Comparison of ENCODE assay signal across 8 mouse cellular contexts in the genomic region with DNA sequence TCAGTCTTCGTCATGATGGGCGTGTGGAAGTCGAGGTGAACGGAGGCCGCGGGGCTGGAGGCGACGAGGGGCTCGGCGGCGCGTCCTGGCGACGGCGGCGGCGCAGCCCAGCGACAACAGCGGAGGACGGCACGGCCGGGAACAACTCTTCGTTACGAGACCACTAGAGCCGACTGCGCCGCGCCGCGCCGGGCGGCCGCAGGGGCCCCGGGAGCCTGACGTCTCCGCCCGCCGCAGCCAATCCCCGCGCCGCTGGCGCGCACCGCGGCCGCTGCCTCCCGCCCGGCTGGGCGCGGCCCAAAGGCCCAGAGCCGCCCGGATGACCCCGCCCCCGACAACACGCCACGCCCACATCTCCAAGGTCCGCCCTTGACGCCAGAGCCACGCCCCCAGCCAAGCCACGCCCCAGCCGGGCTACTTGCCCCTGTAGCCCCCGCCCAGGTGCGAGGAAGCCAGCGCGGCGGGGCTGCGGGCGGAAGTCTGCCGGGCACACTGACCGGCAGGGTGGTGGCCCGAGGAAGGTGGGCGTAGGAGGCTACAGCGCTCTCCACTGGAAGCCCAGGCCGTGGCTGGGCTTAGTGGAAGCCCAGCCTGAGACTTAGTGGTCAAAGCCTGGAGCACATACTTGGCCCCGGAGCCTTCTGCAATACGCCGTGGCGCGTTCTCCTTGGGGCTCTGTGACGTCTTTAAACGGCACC. TPM values are rescaled to one million over a fixed set of nuclear protein-coding genes. Genes with fewer than 3 reads are reported as not detected.
DNase-seq lines count a peak whose midpoint lies in the region; ATAC-seq and TF ChIP-seq lines count a peak whose summit lies in the region.

A gene (minus strand): TSS at position 302 of the 698 bp plus-strand sequence.

- H3K27me3 ChIP-seq in G1E (ENCODE audit: insufficient read depth, low read length), result no peaks in the 10 kb centered on the region
- no peaks in the 10 kb centered on the region for H3K27me3 ChIP-seq in forebrain, postnatal 0 days (ENCODE audit: insufficient read depth, low read length)
- H3K27me3 ChIP-seq in lung, embryonic 15.5 days, result no peaks in the 10 kb centered on the region

- peak within 1 kb of the TSS; percentile 82 for H3K9ac ChIP-seq in forebrain, postnatal 0 days
- H3K9ac ChIP-seq in lung, embryonic 15.5 days, result peak within 1 kb of the TSS; percentile 74

- TF ChIP-seq CTCF in G1E (IDR thresholded peaks at IDR 0.05; ENCODE audit: low read depth, low read length), result no peak
- TF ChIP-seq CTCF in forebrain, postnatal 0 days (IDR thresholded peaks at IDR 0.05; ENCODE audit: low read depth), result peak; percentile 24; the same call in 1 of the 2 replicates

- peaks cover 17% of the 10 kb centered on the region for H3K36me3 ChIP-seq in G1E (replicated peaks)
- no peaks in the 10 kb centered on the region for H3K36me3 ChIP-seq in forebrain, postnatal 0 days (ENCODE audit: insufficient read depth)
- H3K36me3 ChIP-seq in lung, embryonic 15.5 days, result no peaks in the 10 kb centered on the region

- peaks cover 3% of the 10 kb centered on the region; the same call in 1 of the 2 replicates for H3K9me3 ChIP-seq in G1E (replicated peaks)
- no peaks in the 10 kb centered on the region for H3K9me3 ChIP-seq in forebrain, postnatal 0 days (ENCODE audit: low read length)
- no peaks in the 10 kb centered on the region for H3K9me3 ChIP-seq in lung, embryonic 15.5 days

- ATAC-seq in G1E (ENCODE audit: extremely low read depth, insufficient number of reproducible peaks, low FRiP score, poor library complexity, severe bottlenecking), result peak; percentile 72
- ATAC-seq in forebrain, postnatal 0 days, result peak; percentile 95
- peak; percentile 99 for ATAC-seq in lung, embryonic 15.5 days (ENCODE audit: borderline replicate concordance, extremely low read depth, low FRiP score, low TSS enrichment)

- H3K4me3 ChIP-seq in G1E (ENCODE audit: low read depth, low read length), result peak within 1 kb of the TSS; percentile 81
- peak within 1 kb of the TSS; percentile 81 for H3K4me3 ChIP-seq in forebrain, postnatal 0 days (ENCODE audit: low read depth, low read length)
- peak within 1 kb of the TSS; percentile 76 for H3K4me3 ChIP-seq in lung, embryonic 15.5 days

- 3% methylated on average over 59 of the region's 81 CpGs for WGBS in forebrain, postnatal 0 days
- 0% methylated on average over 67 of the region's 81 CpGs for WGBS in lung, embryonic 15.5 days

- DNase-seq in G1E (ENCODE audit: low spot score), result peak; percentile 98
- peak; percentile 98 to 100 for DNase-seq in cerebellum, adult 18-20 months
- DNase-seq in forebrain, postnatal 0 days, result peak; percentile 93
- peak; percentile 100 for DNase-seq in heart, postnatal 4 days
- DNase-seq in layer of hippocampus, adult 8-10 months (ENCODE audit: low spot score in 2 of 2), result peak; percentile 95 to 98
- DNase-seq in ovary, adult 18-20 months (ENCODE audit: low spot score), result peak; percentile 96
- peak; percentile 98 for DNase-seq in thymus, postnatal 0 days (ENCODE audit: low spot score)

- peaks cover 29% of the 10 kb centered on the region for H3K4me1 ChIP-seq in G1E (ENCODE audit: insufficient read depth, low read depth, low read length)
- H3K4me1 ChIP-seq in forebrain, postnatal 0 days (ENCODE audit: insufficient read depth), result peaks cover 9% of the 10 kb centered on the region
- peaks cover 17% of the 10 kb centered on the region for H3K4me1 ChIP-seq in lung, embryonic 15.5 days

- peak within 1 kb of the TSS; percentile 83 for H3K27ac ChIP-seq in forebrain, postnatal 0 days (ENCODE audit: low read depth, low read length)
- H3K27ac ChIP-seq in lung, embryonic 15.5 days, result peak within 1 kb of the TSS; percentile 97

- peak within 1 kb of the TSS; percentile 76 for H3K4me2 ChIP-seq in forebrain, postnatal 0 days (ENCODE audit: low read depth)
- H3K4me2 ChIP-seq in lung, embryonic 15.5 days, result peak within 1 kb of the TSS; percentile 84

RNA-seq across cellular contexts. Expression of the gene that starts here (rescaled TPM):
- total RNA-seq in G1E (2014; fragmentation: Nextera tagmentation) (79.5 and 86.8 TPM in 2 replicates), G1E (2017) (73.4 and 77.8 TPM in 2 replicates)
- polyA plus RNA-seq in G1E (2012), result 89.3 and 107 TPM in 2 replicates
- total RNA-seq in forebrain, postnatal 0 days (2014; rRNA removed), result 80.7 and 85.4 TPM in 2 replicates
- 130 and 167 TPM in 2 replicates for polyA plus RNA-seq in forebrain, postnatal 0 days (2015; fragmentation: Nextera tagmentation; extraction: Ambion mirVana)
- 10 to 100 TPM; 77.6 to 81.1 TPM for total RNA-seq in heart, postnatal 4 days (2021)
- 100 to 1,000 TPM in 2 of 4 experiments, 10 to 100 TPM in 2; 95.9 to 111 (median 103) TPM for total RNA-seq in layer of hippocampus, adult 8-10 months (2022)
- polyA plus RNA-seq in lung, embryonic 15.5 days (2015; fragmentation: Nextera tagmentation; extraction: Ambion mirVana), result 193 and 197 TPM in 2 replicates
- 203 and 216 TPM in 2 replicates for polyA plus RNA-seq in thymus, postnatal 0 days (2015; fragmentation: Nextera tagmentation; extraction: Ambion mirVana)

Comparison
In these comparisons a context has a peak if more than half of its experiments do, and no peak if none do; other contexts are left out.
1. Peak in every context shown above with its lines: DNase-seq, ATAC-seq, H3K4me3 ChIP-seq and H3K27ac ChIP-seq.